Mouse (Mus musculus) ES-E14 (cell line): ENCODE results near the gene Fscn3. TPM values are rescaled to one million over a fixed set of nuclear protein-coding genes. Genes with fewer than 3 reads are reported as not detected.

ENCODE experiments used
- DNase-seq: peaks from one replicate; pipeline ENCODE4 v3.0.0-alpha.2; 2013; ENCODE audit warnings: low read depth, low spot score
- H3K27ac ChIP-seq: 2 replicates; pipeline ENCODE4 v1.5.1; 2012; ENCODE audit warnings: low read depth, mild to moderate bottlenecking, low read length, moderate library complexity, mixed read lengths; ENCODE audit not compliant: poor library complexity, insufficient read depth, severe bottlenecking
- H3K36me3 ChIP-seq: 2 replicates; pipeline ENCODE4 v1.6.1; 2012; ENCODE audit warnings: mild to moderate bottlenecking, low read length, moderate library complexity, mixed read lengths; ENCODE audit not compliant: control insufficient read depth, poor library complexity, insufficient read depth, severe bottlenecking
- H3K4me1 ChIP-seq, 2 experiments: fragments of 150-350 bp in 1 of 2; sonication (generic) in 1 of 2; 2 replicates each; pipeline ENCODE4 v1.6.1; 2012; ENCODE audit warnings: low read length in 2 of 2, mild to moderate bottlenecking in 1 of 2, mixed read lengths in 1 of 2; ENCODE audit not compliant: control insufficient read depth in 2 of 2, insufficient read depth in 2 of 2, poor library complexity in 1 of 2
- H3K4me3 ChIP-seq, 2 experiments: fragments of 150-350 bp in 1 of 2; sonication (generic) in 1 of 2; 2 replicates each; pipeline ENCODE4 v1.5.1; 2012; ENCODE audit warnings: low read length in 2 of 2, low read depth in 1 of 2, mild to moderate bottlenecking in 1 of 2, mixed read lengths in 1 of 2; ENCODE audit not compliant: insufficient read depth in 1 of 2, poor library complexity in 1 of 2, severe bottlenecking in 1 of 2
- H3K9ac ChIP-seq: 2 replicates; pipeline ENCODE4 v1.6.1; 2012; ENCODE audit warnings: low read depth, mild to moderate bottlenecking, low read length, mixed read lengths; ENCODE audit not compliant: poor library complexity, insufficient read depth, severe bottlenecking
- H3K9me3 ChIP-seq: fragments of 150-350 bp; sonication (generic); 2 replicates; pipeline ENCODE4 v1.6.1; 2012; ENCODE audit warnings: low read depth, mild to moderate bottlenecking, low read length; ENCODE audit not compliant: control insufficient read depth, insufficient read depth
- CHD2 ChIP-seq: IDR thresholded peaks from 2 replicates; pipeline ENCODE4 v1.6.1; 2014; ENCODE audit warnings: mild to moderate bottlenecking, low read depth, low read length, inconsistent platforms
- HCFC1 ChIP-seq: IDR thresholded peaks from 2 replicates; pipeline ENCODE4 v1.6.1; 2012; ENCODE audit warnings: low read length, inconsistent platforms, borderline replicate concordance; ENCODE audit not compliant: insufficient read depth
- MAFK ChIP-seq: IDR thresholded peaks from 2 replicates; pipeline ENCODE4 v1.6.1; 2014; ENCODE audit warnings: mild to moderate bottlenecking, low read depth, low read length, inconsistent platforms; ENCODE audit not compliant: insufficient read depth
- ZC3H11A ChIP-seq: IDR thresholded peaks from 2 replicates; pipeline ENCODE4 v1.6.1; 2012; ENCODE audit warnings: low read depth, mild to moderate bottlenecking, inconsistent platforms, low read length, borderline replicate concordance
- ZNF384 ChIP-seq: IDR thresholded peaks from 2 replicates; pipeline ENCODE4 v1.6.1; 2012; ENCODE audit warnings: low read depth, low read length, inconsistent platforms
- in situ Hi-C, 2 experiments: fragments of 600-800 bp; cut with MboI; formaldehyde crosslinking; loops; one replicate each; pipeline ENCODE4 v1.15.1; 2025; ENCODE audit warnings: low sequenced_read_pairs in 2 of 2, inconsistent platforms in 1 of 2; ENCODE audit not compliant: unreplicated experiment in 2 of 2
- total RNA-seq: library from RNA; depleted of rRNA; stranded (reverse); fragments of 300-350 nt; gene quantifications from 2 replicates; pipeline ENCODE4 v1.2.3, GENCODE M21; 2012

Gene Fscn3
- total RNA-seq, 1 experiment = not detected

- peaks cover 10% of the 10 kb centered on the region for H3K36me3 ChIP-seq
- H3K27ac ChIP-seq = no peak overlapping the region
- TF ChIP-seq ZNF384 (no peak), MAFK (no peak), HCFC1 (no peak), ZC3H11A (no peak), CHD2 (no peak)
- H3K9ac ChIP-seq = no peak overlapping the region
- H3K4me3 ChIP-seq = no peak overlapping the region
- no peaks in the 10 kb centered on the region for H3K9me3 ChIP-seq
- peaks cover 2 to 7% of the 10 kb centered on the region in 2 experiments; a peak in 1 of 4 replicates for H3K4me1 ChIP-seq
- no peak for DNase-seq
- in situ Hi-C loops = no loop called here
These were observed 7.9 kb upstream of the Fscn3 start for GRCm38 (mm10) chr6:28419673-28420072.

GRCm38 (mm10) chr6:28420361-28420760, 7.2 kb upstream of the Fscn3 start:
- H3K9me3 ChIP-seq = no peaks in the 10 kb centered on the region
- H3K27ac ChIP-seq = no peak overlapping the region
- no peak for DNase-seq
- H3K9ac ChIP-seq = peak overlapping the region; percentile 81; the same call in 1 of the 2 replicates
- in situ Hi-C loops = no loop called here
- TF ChIP-seq CHD2 (no peak), ZNF384 (no peak), ZC3H11A (no peak), MAFK (no peak), HCFC1 (no peak)
- peak overlapping the region; percentile 82 to 94; a peak in 3 of 4 replicates for H3K4me3 ChIP-seq
- H3K36me3 ChIP-seq = peaks cover 10% of the 10 kb centered on the region
- peaks cover 2 to 7% of the 10 kb centered on the region in 2 experiments; a peak in 1 of 4 replicates for H3K4me1 ChIP-seq

- Histone ChIP-seq H3K27ac (no peak overlapping the region), H3K4me1 (peaks cover 2 to 7% of the 10 kb centered on the region in 2 experiments; a peak in 1 of 4 replicates), H3K4me3 (peak overlapping the region; percentile 82 to 94), H3K9ac (peak overlapping the region; percentile 81), H3K36me3 (peaks cover 14% of the 10 kb centered on the region), H3K9me3 (no peaks in the 10 kb centered on the region)
- TF ChIP-seq MAFK (no peak), HCFC1 (no peak), CHD2 (no peak), ZNF384 (no peak), ZC3H11A (no peak)
- DNase-seq = no peak
- in situ Hi-C loops = no loop called here
These were observed 6.7 kb upstream of the Fscn3 start for GRCm38 (mm10) chr6:28420865-28421264.

- H3K36me3 ChIP-seq = peaks cover 17% of the 10 kb centered on the region
- in situ Hi-C loops = no loop called here
- TF ChIP-seq ZC3H11A = peak; percentile 15; the same call in 1 of the 2 replicates
- peak; percentile 12; the same call in 1 of the 2 replicates for TF ChIP-seq HCFC1
- TF ChIP-seq CHD2 = no peak
- peak overlapping the region; percentile 81 for H3K9ac ChIP-seq
- H3K4me1 ChIP-seq = peaks cover 2 to 7% of the 10 kb centered on the region in 2 experiments; a peak in 1 of 4 replicates
- peak; percentile 88 for DNase-seq
- peak overlapping the region; percentile 20; the same call in 1 of the 2 replicates for H3K27ac ChIP-seq
- H3K4me3 ChIP-seq = peak overlapping the region; percentile 82 to 94
- no peaks in the 10 kb centered on the region for H3K9me3 ChIP-seq
These were observed 6.1 kb upstream of the Fscn3 start for GRCm38 (mm10) chr6:28421469-28422000.
